Mouse (Mus musculus) MEL (cell line): ENCODE results near the gene Spats2. TPM values are rescaled to one million over a fixed set of nuclear protein-coding genes. Genes with fewer than 3 reads are reported as not detected.
"Not testable (repeated sequence)": the region's sequence is repeated elsewhere in the genome, so short reads cannot be mapped to it uniquely, and the experiment has no call there.

Experiments
- DNase-seq: peaks from one replicate; pipeline ENCODE4 v3.0.0; 2011; ENCODE audit warnings: low read depth, low spot score
- H3K27ac ChIP-seq: 2 replicates; pipeline ENCODE4 v1.5.1; 2012; ENCODE audit warnings: low read depth, mild to moderate bottlenecking, control low read depth, low read length, moderate library complexity; ENCODE audit not compliant: control insufficient read depth
- H3K27me3 ChIP-seq, 2 experiments: fragments of 150-350 bp in 1 of 2; sonication (generic) in 1 of 2; 2 replicates each; pipeline ENCODE4 v1.6.1; 2012; ENCODE audit warnings: low read length in 2 of 2, mild to moderate bottlenecking in 2 of 2, improper control_type of control experiment in 1 of 2, moderate library complexity in 1 of 2; ENCODE audit not compliant: insufficient read depth in 2 of 2, control insufficient read depth in 1 of 2
- H3K36me3 ChIP-seq, 2 experiments: 2 replicates each; pipeline ENCODE4 v1.6.1; 2012 to 2014; ENCODE audit warnings: low read length in 2 of 2, improper control_type of control experiment in 1 of 2, inconsistent platforms in 1 of 2, mild to moderate bottlenecking in 1 of 2; ENCODE audit not compliant: insufficient read depth in 2 of 2, control insufficient read depth in 1 of 2
- H3K4me1 ChIP-seq, 2 experiments: fragments of 150-350 bp in 1 of 2; sonication (generic) in 1 of 2; 2 replicates each; pipeline ENCODE4 v1.6.1; 2012; ENCODE audit warnings: low read length in 2 of 2, improper control_type of control experiment in 1 of 2, mild to moderate bottlenecking in 1 of 2; ENCODE audit not compliant: insufficient read depth in 2 of 2, control insufficient read depth in 1 of 2
- H3K4me3 ChIP-seq, 2 experiments: fragments of 150-350 bp in 1 of 2; sonication (generic) in 1 of 2; 2 replicates each; pipeline ENCODE4 v1.5.1; 2012; ENCODE audit warnings: low read depth in 2 of 2, low read length in 2 of 2, mild to moderate bottlenecking in 2 of 2, moderate library complexity in 2 of 2, control low read depth in 1 of 2, improper control_type of control experiment in 1 of 2; ENCODE audit not compliant: control insufficient read depth in 1 of 2, insufficient read depth in 1 of 2
- H3K79me2 ChIP-seq: 2 replicates; pipeline ENCODE4 v1.6.1; 2012; ENCODE audit warnings: mild to moderate bottlenecking, low read length, moderate library complexity; ENCODE audit not compliant: control insufficient read depth, poor library complexity, insufficient read depth
- H3K9ac ChIP-seq: 2 replicates; pipeline ENCODE4 v1.6.1; 2012; ENCODE audit warnings: low read depth, mild to moderate bottlenecking, control low read depth, low read length, moderate library complexity; ENCODE audit not compliant: control insufficient read depth, poor library complexity, severe bottlenecking
- H3K9me3 ChIP-seq: fragments of 150-350 bp; sonication (generic); replicated peaks from 2 replicates; pipeline ENCODE4 v1.6.1; 2012; ENCODE audit warnings: mild to moderate bottlenecking, low read length, improper control_type of control experiment, moderate library complexity; ENCODE audit not compliant: insufficient read depth
- ELF1 ChIP-seq: IDR thresholded peaks from 2 replicates; pipeline ENCODE4 v1.6.1; 2014; ENCODE audit warnings: low read depth, mild to moderate bottlenecking, inconsistent platforms, low read length, improper control_type of control experiment, moderate library complexity
- EP300 ChIP-seq, 2 experiments: IDR thresholded peaks; 2 replicates each; pipeline ENCODE4 v1.6.1; 2011; ENCODE audit warnings: improper control_type of control experiment in 2 of 2, low read length in 2 of 2, low read depth in 1 of 2, mild to moderate bottlenecking in 1 of 2
- ETS1 ChIP-seq: IDR thresholded peaks from 2 replicates; pipeline ENCODE4 v1.6.1; 2012; ENCODE audit warnings: low read depth, mild to moderate bottlenecking, inconsistent platforms, low read length, improper control_type of control experiment, moderate library complexity
- GABPA ChIP-seq: IDR thresholded peaks from 2 replicates; pipeline ENCODE4 v1.6.1; 2012; ENCODE audit warnings: low read depth, mild to moderate bottlenecking, inconsistent platforms, low read length, improper control_type of control experiment, moderate library complexity
- HCFC1 ChIP-seq: IDR thresholded peaks from 2 replicates; pipeline ENCODE4 v1.6.1; 2012; ENCODE audit warnings: low read depth, mild to moderate bottlenecking, inconsistent platforms, low read length, improper control_type of control experiment, moderate library complexity
- JUND ChIP-seq: IDR thresholded peaks from 2 replicates; pipeline ENCODE4 v1.6.1; 2011; ENCODE audit warnings: low read depth, mild to moderate bottlenecking, improper control_type of control experiment, low read length
- MAZ ChIP-seq: IDR thresholded peaks from 2 replicates; pipeline ENCODE4 v1.6.1; 2012; ENCODE audit warnings: low read depth, mild to moderate bottlenecking, inconsistent platforms, low read length, improper control_type of control experiment
- MEF2A ChIP-seq: IDR thresholded peaks from 2 replicates; pipeline ENCODE4 v1.6.1; 2014; ENCODE audit warnings: low read depth, mild to moderate bottlenecking, inconsistent platforms, low read length, improper control_type of control experiment; ENCODE audit not compliant: poor library complexity, insufficient replicate concordance, severe bottlenecking; ENCODE audit errors: extremely low read depth
- MXI1 ChIP-seq: IDR thresholded peaks from 2 replicates; pipeline ENCODE4 v1.6.1; 2011; ENCODE audit warnings: mild to moderate bottlenecking, low read depth, low read length, improper control_type of control experiment
- NELFE ChIP-seq: IDR thresholded peaks from 2 replicates; pipeline ENCODE4 v1.6.1; 2011; ENCODE audit warnings: low read depth, low read length, improper control_type of control experiment
- NRF1 ChIP-seq: IDR thresholded peaks from 2 replicates; pipeline ENCODE4 v1.6.1; 2014; ENCODE audit warnings: low read depth, mild to moderate bottlenecking, inconsistent platforms, low read length, improper control_type of control experiment, moderate library complexity; ENCODE audit not compliant: poor library complexity, insufficient read depth, severe bottlenecking
- POLR2A ChIP-seq, 2 experiments: IDR thresholded peaks; 2 replicates each; pipeline ENCODE4 v1.6.1; 2011 to 2012; ENCODE audit warnings: low read length in 2 of 2, mild to moderate bottlenecking in 2 of 2, control low read depth in 1 of 2, improper control_type of control experiment in 1 of 2, low read depth in 1 of 2, moderate library complexity in 1 of 2; ENCODE audit not compliant: control insufficient read depth in 1 of 2, insufficient read depth in 1 of 2, poor library complexity in 1 of 2
- RAD21 ChIP-seq: IDR thresholded peaks from 2 replicates; pipeline ENCODE4 v1.6.1; 2011; ENCODE audit warnings: mild to moderate bottlenecking, low read depth, low read length, improper control_type of control experiment
- RCOR1 ChIP-seq: IDR thresholded peaks from 2 replicates; pipeline ENCODE4 v1.6.1; 2012; ENCODE audit warnings: low read depth, mild to moderate bottlenecking, inconsistent platforms, low read length, improper control_type of control experiment
- SIN3A ChIP-seq: IDR thresholded peaks from 2 replicates; pipeline ENCODE4 v1.6.1; 2012; ENCODE audit warnings: low read length, improper control_type of control experiment, inconsistent platforms
- SMC3 ChIP-seq: IDR thresholded peaks from 2 replicates; pipeline ENCODE4 v1.6.1; 2011; ENCODE audit warnings: low read depth, low read length, improper control_type of control experiment
- TAL1 ChIP-seq: IDR thresholded peaks from 2 replicates; pipeline ENCODE4 v1.6.1; 2012; ENCODE audit warnings: mild to moderate bottlenecking, inconsistent platforms, low read length, moderate library complexity, mixed read lengths
- UBTF ChIP-seq: IDR thresholded peaks from 2 replicates; pipeline ENCODE4 v1.6.1; 2012; ENCODE audit warnings: low read depth, mild to moderate bottlenecking, inconsistent platforms, low read length, improper control_type of control experiment, moderate library complexity, borderline replicate concordance; ENCODE audit not compliant: insufficient read depth
- USF2 ChIP-seq, 2 experiments: IDR thresholded peaks; 2 replicates each; pipeline ENCODE4 v1.6.1; 2011 to 2012; ENCODE audit warnings: improper control_type of control experiment in 2 of 2, low read length in 2 of 2, borderline replicate concordance in 1 of 2, inconsistent platforms in 1 of 2, low read depth in 1 of 2, mild to moderate bottlenecking in 1 of 2; ENCODE audit not compliant: insufficient read depth in 1 of 2
- ZMIZ1 ChIP-seq: IDR thresholded peaks from 2 replicates; pipeline ENCODE4 v1.6.1; 2012; ENCODE audit warnings: low read depth, mild to moderate bottlenecking, inconsistent platforms, low read length, improper control_type of control experiment, moderate library complexity
- polyA plus RNA-seq, 2 experiments: library from polyadenylated mRNA; stranded (reverse) in 1 of 2; unstranded in 1 of 2; fragments of >175 nt in 1 of 2; fragments of >200 nt in 1 of 2; gene quantifications; 2 replicates each; pipeline versions ENCODE4 v1.2.1 to v1.2.4; 2012; ENCODE audit warnings: low replicate concordance in 2 of 2, low read depth in 1 of 2; ENCODE audit not compliant: insufficient read length in 2 of 2, insufficient read depth in 1 of 2, missing spikeins in 1 of 2
- total RNA-seq: library from RNA; depleted of rRNA; stranded (reverse); fragments of 300-350 nt; gene quantifications from 2 replicates; pipeline ENCODE4 v1.2.3, GENCODE M21; 2012

Gene Spats2
- total and polyA plus RNA-seq, 3 experiments = 8.2 to 24.5 TPM; not detected in 1

- no peak overlapping the region for H3K27ac ChIP-seq
- TF ChIP-seq TAL1 (no peak), MXI1 (no peak), SIN3A (no peak), USF2 (IDR thresholded peaks at IDR 0.05; ENCODE audit: borderline replicate concordance in 1 of 2, insufficient read depth in 1 of 2, low read depth in 1 of 2, low read length in 2 of 2) (no peak), SMC3 (no peak), HCFC1 (no peak), ZMIZ1 (no peak), MEF2A (no peak), EP300 (IDR thresholded peaks at IDR 0.05; ENCODE audit: low read depth in 1 of 2, low read length in 2 of 2) (no peak), MAZ (no peak), NELFE (no peak)
These were observed 123.3 kb downstream of the Spats2 start for GRCm38 (mm10) chr15:99248972-99249371.

GRCm38 (mm10) chr15:99249938-99250337, 124.2 kb downstream of the Spats2 start:
- H3K4me3 ChIP-seq = no peak overlapping the region
- peaks cover 0 to 5% of the 10 kb centered on the region in 2 experiments for H3K36me3 ChIP-seq
- peaks cover 4% of the 10 kb centered on the region; the same call in 1 of the 2 replicates for H3K79me2 ChIP-seq
- H3K9me3 ChIP-seq = no peaks in the 10 kb centered on the region
- H3K4me1 ChIP-seq = peaks cover 0 to 15% of the 10 kb centered on the region in 2 experiments; a peak in 2 of 4 replicates
- no peaks in the 10 kb centered on the region for H3K27me3 ChIP-seq
- DNase-seq = no peak
- TF ChIP-seq UBTF (no peak), RAD21 (no peak), ELF1 (no peak), RCOR1 (no peak), JUND (no peak), ZMIZ1 (no peak), ETS1 (no peak), NRF1 (no peak), POLR2A (IDR thresholded peaks at IDR 0.05; ENCODE audit: control insufficient read depth in 1 of 2, insufficient read depth in 1 of 2, low read depth in 1 of 2, low read length in 2 of 2, poor library complexity in 1 of 2) (no peak), GABPA (no peak), MEF2A (no peak)
- H3K9ac ChIP-seq = no peak overlapping the region
- no peak overlapping the region for H3K27ac ChIP-seq

More at GRCm38 (mm10) chr15:99248972-99249371, 123.3 kb downstream of the Spats2 start:
- Histone ChIP-seq H3K9ac (no peak overlapping the region), H3K4me3 (no peak overlapping the region), H3K27me3 (no peaks in the 10 kb centered on the region), H3K36me3 (peaks cover 0 to 5% of the 10 kb centered on the region in 2 experiments), H3K79me2 (peaks cover 4% of the 10 kb centered on the region; the same call in 1 of the 2 replicates), H3K9me3 (no peaks in the 10 kb centered on the region), H3K4me1 (peaks cover 0 to 9% of the 10 kb centered on the region in 2 experiments; a peak in 2 of 4 replicates)
- no peak for DNase-seq

- peak overlapping the region; percentile 47 for H3K27ac ChIP-seq
- H3K9ac ChIP-seq = peak overlapping the region; percentile 77
- not testable (repeated sequence) for H3K9me3 ChIP-seq, H3K27me3 ChIP-seq, H3K79me2 ChIP-seq, H3K36me3 ChIP-seq
- H3K4me1 ChIP-seq = peaks cover 0 to 15% of the 10 kb centered on the region in 2 experiments; a peak in 2 of 4 replicates
- peak overlapping the region; percentile 76 to 83 for H3K4me3 ChIP-seq
- DNase-seq = peak; percentile 62
These were observed 125.4 kb downstream of the Spats2 start for GRCm38 (mm10) chr15:99251111-99251510.
